Mouse (Mus musculus): Measurements from ENCODE around the gene Usp19.

GRCm38 (mm10) chr9:108479721-108480351 lies 10.6 kb upstream of the Usp19 start, which contains the start of gene Lamb2:
- TF ChIP-seq CTCF (IDR thresholded peaks at IDR 0.05; ENCODE audit: insufficient read depth, low read length) (no peak), POLR2A (IDR thresholded peaks at IDR 0.05; ENCODE audit: borderline replicate concordance, extremely low read depth, low read depth, low read length) (peak; percentile 81; the same call in 1 of the 2 replicates)

All from lung, adult 2 months (tissue).